Mouse (Mus musculus) right cerebral cortex, postnatal 36 days (tissue): ENCODE data around the gene Rplp1.

Experiments
- DNase-seq, 2 experiments: peaks; one replicate each; pipeline ENCODE4 v3.0.0; 2022; ENCODE audit warnings: low spot score in 2 of 2, mixed read lengths in 1 of 2

Gene Rplp1

DNA sequence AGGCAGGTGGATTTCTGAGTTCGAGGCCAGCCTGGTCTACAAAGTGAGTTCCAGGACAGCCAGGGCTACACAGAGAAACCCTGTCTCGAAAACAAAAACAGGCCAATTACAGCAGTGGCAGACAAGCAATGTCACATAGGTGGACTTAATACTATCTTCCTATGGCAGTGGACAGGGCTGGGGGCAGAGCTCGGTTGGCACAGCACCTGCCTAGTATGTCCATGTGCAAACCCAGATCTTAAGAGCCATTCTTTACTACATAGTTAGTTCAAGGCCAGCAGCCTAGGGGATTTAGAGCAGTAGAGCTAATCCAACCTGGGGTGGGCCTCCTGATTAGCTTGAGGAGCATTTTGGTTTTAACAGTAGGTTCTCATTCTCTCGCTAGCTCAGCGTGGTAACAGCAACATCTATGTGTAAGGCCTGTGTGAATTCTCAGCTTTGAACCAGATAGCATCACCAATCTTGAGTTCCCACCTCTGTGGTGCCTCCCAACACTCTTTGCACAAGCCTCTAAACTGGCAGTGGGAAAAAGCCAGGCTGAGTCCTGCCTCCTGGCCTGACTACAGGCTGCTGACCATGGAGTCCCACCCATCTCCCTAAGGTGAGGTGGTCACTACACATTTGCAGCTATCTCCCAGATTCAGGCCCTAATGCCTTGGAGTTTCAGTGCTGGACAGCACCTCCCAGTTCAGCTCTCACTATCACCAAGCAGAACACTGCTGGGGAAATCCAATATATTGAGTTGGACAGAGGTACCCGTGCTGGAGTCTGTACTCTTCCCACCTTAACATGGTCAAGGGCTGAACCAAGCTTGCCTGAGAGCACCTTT is 2.8 kb downstream of the Rplp1 start:
- no peak for DNase-seq

GRCm38 (mm10) chr9:61910526-61911256 is 3.7 kb downstream of the Rplp1 start:
- DNase-seq, result no peak

- DNase-seq, result no peak
Measured at GRCm38 (mm10) chr9:61909633-61910032, 4.7 kb downstream of the Rplp1 start.

DNA sequence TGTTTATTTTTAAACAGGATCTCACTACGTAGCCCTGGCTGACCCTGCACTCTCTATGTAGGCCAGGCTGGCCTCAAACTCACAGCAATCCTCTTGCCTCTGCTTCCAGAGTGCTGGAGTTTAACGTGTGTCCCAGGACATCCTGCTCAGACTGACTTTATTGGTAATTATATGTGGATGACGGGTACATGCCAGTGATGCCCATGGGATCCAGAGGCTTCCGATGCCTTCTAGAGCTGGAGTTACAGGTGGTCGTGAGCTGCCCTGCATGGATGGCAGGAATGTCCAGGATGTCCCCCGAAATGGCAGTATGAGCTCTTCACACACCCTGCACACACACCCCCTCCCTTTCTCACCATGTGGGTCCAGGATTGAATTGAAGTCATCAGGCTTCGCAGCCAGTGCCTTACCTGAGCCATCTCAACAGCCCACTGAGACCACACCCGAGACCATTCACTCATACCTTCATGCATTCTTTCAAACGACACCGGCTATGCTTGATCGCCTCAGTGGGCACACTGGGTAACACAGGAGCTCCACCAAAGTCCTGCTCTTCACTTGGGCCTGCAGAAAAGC is 5.4 kb downstream of the Rplp1 start:
- no peak for DNase-seq

GRCm38 (mm10) chr9:61908341-61908740 is 6.0 kb downstream of the Rplp1 start:
- DNase-seq, result no peak

DNA sequence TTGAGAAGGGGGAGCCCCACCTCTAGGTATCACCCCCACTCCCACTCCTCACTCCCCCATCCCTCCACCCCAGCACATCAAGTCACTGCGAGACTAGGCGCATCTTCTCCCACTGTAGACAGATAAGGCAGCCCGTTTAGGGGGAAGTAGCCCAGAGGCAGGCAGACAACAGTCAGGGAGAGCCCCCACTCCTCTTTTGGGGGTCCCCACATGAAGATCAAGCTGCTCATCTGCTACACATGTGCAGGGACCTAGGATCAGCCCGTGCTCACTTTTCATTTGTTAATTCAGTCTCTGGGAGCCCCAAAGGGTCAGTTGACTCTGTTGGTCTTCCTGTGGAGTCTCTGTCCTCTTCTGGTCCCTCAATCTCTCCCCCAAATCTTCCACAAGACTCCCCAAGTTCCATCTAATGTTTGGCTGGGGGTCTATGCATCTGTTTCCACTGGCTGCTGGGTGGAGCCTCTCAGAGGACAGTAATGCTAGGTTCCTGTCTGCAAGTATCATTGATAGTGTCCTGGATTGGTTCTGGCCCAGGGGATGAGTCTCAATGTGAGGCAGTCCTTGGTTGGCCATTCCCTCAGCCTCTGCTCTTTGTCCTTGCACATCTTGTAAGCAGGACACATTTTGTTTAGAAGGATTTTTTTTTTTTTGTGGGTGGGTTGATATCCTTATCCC is 6.6 kb downstream of the Rplp1 start:
- DNase-seq, result no peak

- DNase-seq, result no peak
Measured at GRCm38 (mm10) chr9:61906912-61907311, 7.4 kb downstream of the Rplp1 start.

- DNase-seq, result no peak
Measured at GRCm38 (mm10) chr9:61905576-61905975, 8.8 kb downstream of the Rplp1 start.

DNA sequence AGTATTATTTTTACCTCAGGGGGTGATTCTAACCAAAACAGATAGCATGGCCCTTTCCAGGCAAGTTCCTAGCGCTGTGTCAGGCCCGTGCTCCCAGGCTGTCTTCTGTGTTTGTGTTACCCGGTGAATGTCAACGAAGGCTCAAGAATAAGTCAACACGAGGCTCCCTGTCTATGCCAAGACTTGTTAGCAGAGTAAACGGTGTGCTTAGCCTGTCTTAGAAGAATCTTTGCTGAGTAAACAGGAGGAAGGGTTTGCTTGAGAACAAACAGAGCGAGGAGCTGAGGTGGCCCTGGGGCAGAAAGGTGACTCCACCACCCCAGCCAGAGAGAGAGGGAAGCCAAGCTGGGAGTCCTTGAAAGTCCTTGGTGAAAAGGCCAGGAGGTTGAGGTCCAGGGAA is 10.1 kb downstream of the Rplp1 start:
- no peak for DNase-seq

DNA sequence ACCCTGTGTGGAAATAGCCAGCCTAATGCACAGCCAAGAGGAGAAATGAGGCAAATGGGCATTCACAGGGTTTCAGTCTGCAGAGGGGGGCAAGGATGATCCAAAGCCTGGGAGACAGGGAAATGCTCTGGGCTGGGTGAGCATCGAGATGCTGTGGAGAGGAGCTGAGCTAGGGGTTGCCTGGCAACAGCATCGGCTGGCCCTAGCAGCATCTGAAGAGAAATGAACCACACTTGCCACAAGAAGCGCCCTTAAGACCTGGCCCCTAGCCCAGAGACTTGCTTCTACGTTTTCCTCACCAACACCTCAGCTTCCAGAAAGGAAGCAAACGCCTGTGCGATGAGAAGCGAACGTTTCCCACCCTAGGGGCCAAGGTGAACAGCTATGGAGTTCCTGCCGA is 11.9 kb downstream of the Rplp1 start:
- DNase-seq, result peak in 1 of 2 experiments; percentile 21

DNA sequence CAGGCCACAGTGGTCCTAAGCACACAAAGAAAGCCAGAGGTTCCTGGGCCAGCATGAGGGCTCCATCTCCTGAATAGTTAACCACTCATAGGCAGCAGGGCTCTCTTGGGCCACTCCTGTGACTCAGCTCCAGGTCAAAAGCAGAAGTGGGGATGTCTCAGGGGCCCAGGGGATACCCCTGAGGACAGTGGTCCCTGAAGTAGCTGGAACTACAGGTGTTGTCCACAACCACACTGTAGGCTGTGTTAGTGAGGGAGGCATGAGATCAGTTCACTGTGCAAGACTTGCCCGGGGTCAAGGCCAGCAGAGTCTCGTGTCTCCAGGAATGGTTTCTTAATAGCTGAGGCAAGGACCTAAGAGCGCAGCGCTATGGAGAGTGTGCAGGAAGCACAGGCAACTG is 12.8 kb downstream of the Rplp1 start:
- no peak for DNase-seq

DNA sequence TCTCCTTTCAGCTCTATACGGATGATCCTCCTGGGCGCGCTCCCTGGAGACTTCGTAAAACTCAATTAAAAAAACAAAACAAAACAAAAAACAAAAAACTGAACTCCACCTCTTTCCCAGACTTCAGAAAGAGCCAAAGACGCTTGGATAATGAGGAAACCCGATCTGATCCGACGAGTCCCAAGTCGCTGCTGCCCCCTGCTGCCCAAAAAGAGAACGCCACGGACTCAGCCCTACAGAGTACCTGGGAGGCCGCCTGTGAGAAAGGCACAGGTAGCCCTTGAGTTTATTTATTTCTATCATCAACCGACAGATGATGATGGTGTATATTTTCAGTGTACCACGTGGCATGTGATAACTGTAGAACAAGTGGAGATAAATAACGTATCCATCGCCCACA is 14.5 kb downstream of the Rplp1 start:
- DNase-seq, result peak; percentile 75 to 77

DNA sequence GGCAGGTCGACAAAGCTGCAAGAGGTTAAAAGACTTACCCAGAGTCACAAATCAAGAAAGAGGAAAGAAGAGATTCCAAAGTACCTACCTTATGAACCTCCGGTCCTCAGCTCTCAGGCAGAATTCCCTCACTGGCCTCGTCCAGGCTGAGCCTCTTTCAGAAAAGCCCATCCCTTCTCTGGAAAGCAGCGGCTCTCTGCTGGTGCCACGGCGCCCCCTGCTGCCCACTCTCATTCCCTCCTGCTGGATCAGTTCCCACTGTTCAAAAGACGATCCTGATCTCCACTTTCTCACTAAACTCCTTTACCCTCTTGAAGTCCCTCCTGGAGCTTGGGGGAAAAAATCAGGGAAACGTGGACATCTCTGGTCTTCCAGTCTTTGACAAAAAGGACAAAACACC is 15.9 kb downstream of the Rplp1 start:
- peak; percentile 58 to 73 for DNase-seq

DNA sequence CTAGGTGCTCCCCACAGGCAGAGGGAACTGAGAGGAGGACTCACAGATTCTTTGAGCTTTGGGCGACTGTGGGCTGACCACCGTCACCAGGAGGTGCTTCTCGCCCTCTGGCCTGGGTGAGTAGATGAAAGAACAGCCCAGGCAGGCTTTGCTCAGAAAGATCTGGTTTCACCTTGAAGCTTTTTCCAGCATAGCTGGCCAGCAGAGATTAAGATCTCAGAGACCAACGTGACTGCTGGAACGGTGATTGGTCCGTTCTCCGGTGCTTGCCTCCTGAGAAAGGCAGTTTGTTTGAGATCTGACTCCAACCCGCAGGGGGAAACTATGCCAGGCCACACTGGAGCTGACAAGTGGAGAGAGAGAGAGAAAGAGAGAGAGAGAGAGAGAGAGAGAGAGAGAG is 19.3 kb downstream of the Rplp1 start:
- no peak for DNase-seq

DNA sequence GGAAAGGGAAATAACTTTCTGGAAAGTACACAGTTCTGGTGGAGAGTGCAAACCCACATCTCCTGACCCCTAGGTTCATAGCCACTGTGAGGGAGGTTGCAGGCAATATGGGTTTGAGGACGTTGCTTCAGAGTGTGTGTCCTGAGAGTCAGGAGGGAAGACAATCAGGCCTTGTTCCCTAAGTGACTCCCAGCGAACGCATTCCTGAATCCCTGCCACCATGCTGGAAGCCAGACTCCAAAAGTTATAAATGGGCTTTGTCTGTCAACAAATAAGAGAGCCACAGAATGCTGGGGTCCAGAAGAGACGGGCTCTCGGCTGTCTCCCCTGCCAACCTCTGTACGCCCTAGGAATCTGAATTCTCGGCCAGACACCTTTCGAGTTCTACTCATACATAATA is 24.5 kb downstream of the Rplp1 start:
- DNase-seq, result no peak

- no peak for DNase-seq
Measured at GRCm38 (mm10) chr9:61887661-61888379, 26.5 kb downstream of the Rplp1 start.

DNA sequence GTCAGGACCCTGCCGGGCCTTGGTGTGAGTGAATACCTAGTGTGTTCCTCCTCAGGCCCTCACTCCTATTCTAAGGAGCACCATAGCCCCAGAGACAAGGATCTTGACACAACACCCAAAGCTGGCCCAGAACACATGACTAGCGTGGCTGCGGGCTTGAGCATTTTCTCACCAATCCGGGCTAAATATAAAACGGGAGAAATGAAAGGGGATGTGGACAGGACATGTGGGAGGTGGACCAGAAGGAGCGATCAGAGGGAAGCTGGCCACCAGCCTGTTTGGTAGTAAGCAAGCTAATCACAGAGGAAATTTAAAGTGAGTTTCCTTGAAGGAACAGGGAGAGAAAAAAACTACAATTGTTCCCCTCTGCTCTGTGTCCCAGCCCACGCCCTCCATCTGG is 28.4 kb downstream of the Rplp1 start:
- DNase-seq, result no peak

DNA sequence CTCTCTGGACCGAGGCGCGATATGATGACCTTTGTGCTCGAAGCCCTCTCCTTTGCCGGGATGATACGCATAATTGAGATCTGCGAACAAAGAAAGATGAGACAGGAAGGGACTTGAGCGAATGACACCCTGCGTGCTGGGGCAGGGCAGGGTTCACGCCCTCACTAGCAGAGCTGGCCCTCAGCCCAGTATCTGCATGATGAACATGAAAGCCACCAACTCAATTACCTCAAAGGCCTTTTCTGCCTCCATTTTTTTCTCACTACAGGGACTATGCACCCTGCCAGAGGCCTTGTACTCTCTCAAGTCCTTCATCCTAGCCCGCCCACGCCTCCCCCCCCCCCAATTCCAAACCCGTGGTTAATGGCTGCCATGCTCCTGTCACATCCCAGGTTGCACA is 29.4 kb downstream of the Rplp1 start:
- DNase-seq, result no peak

DNA sequence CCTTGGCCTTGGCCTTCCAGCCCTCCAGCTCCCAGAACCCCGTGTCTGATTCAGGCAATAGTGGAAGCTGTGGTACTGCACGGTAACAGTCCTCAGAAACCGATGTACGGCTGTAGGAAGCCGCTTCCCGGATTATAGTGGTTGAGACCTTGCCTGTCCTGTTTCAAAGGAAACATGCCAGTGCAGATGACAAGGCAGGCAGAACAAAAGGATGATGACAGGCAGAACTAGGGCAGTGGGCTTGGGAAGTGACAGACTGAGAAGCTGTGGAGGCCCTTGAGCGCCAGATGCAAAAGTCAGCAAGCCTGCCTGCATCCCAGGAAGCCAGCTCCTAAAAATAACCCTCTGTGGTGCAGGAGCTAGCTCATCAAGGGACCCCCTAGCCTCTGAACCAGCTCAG is 30.0 kb downstream of the Rplp1 start:
- DNase-seq, result no peak

- DNase-seq, result no peak
Measured at GRCm38 (mm10) chr9:61882179-61882578, 32.2 kb downstream of the Rplp1 start.

GRCm38 (mm10) chr9:61878889-61879288 is 35.5 kb downstream of the Rplp1 start:
- DNase-seq, result peak; percentile 49 to 51
